Mouse (Mus musculus) intestine, postnatal 0 days (tissue): Measurements from ENCODE around the gene Opcml. TPM values are rescaled to one million over a fixed set of nuclear protein-coding genes. Genes with fewer than 3 reads are reported as not detected.

ENCODE experiments used
- ATAC-seq: fragments of 200-750 bp; cut with Nextera tagmentation; 2 replicates; pipeline ENCODE4 v1.8.0; 2017; ENCODE audit warnings: mild to moderate bottlenecking, moderate TSS enrichment, moderate library complexity
- H3K27ac ChIP-seq: fragments of 300-500 bp; sonication (generic); 2 replicates; pipeline ENCODE4 v1.5.1; 2014; ENCODE audit warnings: mild to moderate bottlenecking, low read depth, low read length, moderate library complexity
- H3K27me3 ChIP-seq: fragments of 300-500 bp; sonication (generic); replicated peaks from 2 replicates; pipeline ENCODE4 v1.6.1; 2014; ENCODE audit warnings: low read length, mixed read lengths; ENCODE audit not compliant: control insufficient read depth, insufficient read depth
- H3K36me3 ChIP-seq: fragments of 300-500 bp; sonication (generic); 2 replicates; pipeline ENCODE4 v1.6.1; 2014; ENCODE audit warnings: mild to moderate bottlenecking, moderate library complexity; ENCODE audit not compliant: control insufficient read depth, insufficient read depth
- H3K4me1 ChIP-seq: fragments of 300-500 bp; sonication (generic); replicated peaks from 2 replicates; pipeline ENCODE4 v1.6.1; 2014; ENCODE audit warnings: antibody characterized with exemption, low read length, mixed read lengths; ENCODE audit not compliant: control insufficient read depth, insufficient read depth
- H3K4me2 ChIP-seq: fragments of 300-500 bp; sonication (generic); replicated peaks from 2 replicates; pipeline ENCODE4 v1.6.1; 2014; ENCODE audit warnings: low read depth, mild to moderate bottlenecking, moderate library complexity
- H3K4me3 ChIP-seq: fragments of 300-500 bp; sonication (generic); 2 replicates; pipeline ENCODE4 v1.5.1; 2014; ENCODE audit warnings: low read depth, low read length
- H3K9ac ChIP-seq: fragments of 300-500 bp; sonication (generic); 2 replicates; pipeline ENCODE4 v1.6.1; 2014; ENCODE audit warnings: mild to moderate bottlenecking, low read depth, low read length
- H3K9me3 ChIP-seq: fragments of 300-500 bp; sonication (generic); 2 replicates; pipeline ENCODE4 v1.6.1; 2016; ENCODE audit warnings: mixed run types; ENCODE audit not compliant: control insufficient read depth
- CTCF ChIP-seq: sonication (generic); IDR thresholded peaks from 2 replicates; pipeline ENCODE4 v1.5.1; 2016; ENCODE audit warnings: low read depth, mild to moderate bottlenecking, control low read depth, antibody characterized with exemption, moderate library complexity
- WGBS: fragments of 180-500 bp; shearing (Covaris S2); extraction: QIAGEN DNeasy Blood & Tissue Kit; methylation state at CpG from one replicate; pipeline ENCODE4 v1.1.7; 2014; 5-methylcytosine and 5-hydroxymethylcytosine counted together
- microRNA-seq: library from miRNA; unstranded; fragments of <30 nt; microRNA quantifications from one replicate; pipeline ENCODE4, GENCODE M21; 2016
- polyA plus RNA-seq: library from polyadenylated mRNA; unstranded; fragments of >200 nt; fragmentation: Nextera tagmentation; extraction: Ambion mirVana; gene quantifications from 2 replicates; pipeline ENCODE4 v1.2.1, GENCODE M21; 2015

The Opcml gene
- polyA plus RNA-seq, 1 experiment from 2014 or later, result 1.7 TPM

GRCm38 (mm10) chr9:28911571-28912185, 1121.1 kb downstream of the Opcml start:
- no peak for TF ChIP-seq CTCF
- Histone ChIP-seq H3K27me3 (no peaks in the 10 kb centered on the region), H3K36me3 (no peaks in the 10 kb centered on the region), H3K4me1 (no peaks in the 10 kb centered on the region), H3K9ac (no peak overlapping the region), H3K4me3 (no peak overlapping the region), H3K9me3 (no peaks in the 10 kb centered on the region), H3K27ac (no peak overlapping the region), H3K4me2 (no peak overlapping the region)
- no peak for ATAC-seq
- 50% methylated on average over 13 of the region's 13 CpGs for WGBS

- WGBS, result 77% methylated on average over 2 of the region's 2 CpGs
- no peaks in the 10 kb centered on the region for H3K27me3 ChIP-seq
- TF ChIP-seq CTCF, result no peak
- H3K9me3 ChIP-seq, result no peaks in the 10 kb centered on the region
- no peak overlapping the region for H3K4me3 ChIP-seq
- H3K9ac ChIP-seq, result no peak overlapping the region
- no peaks in the 10 kb centered on the region for H3K36me3 ChIP-seq
- H3K4me2 ChIP-seq, result no peak overlapping the region
- no peaks in the 10 kb centered on the region for H3K4me1 ChIP-seq
- no peak overlapping the region for H3K27ac ChIP-seq
- ATAC-seq, result no peak
These were observed 1141.5 kb downstream of the Opcml start for GRCm38 (mm10) chr9:28932069-28932468.

DNA sequence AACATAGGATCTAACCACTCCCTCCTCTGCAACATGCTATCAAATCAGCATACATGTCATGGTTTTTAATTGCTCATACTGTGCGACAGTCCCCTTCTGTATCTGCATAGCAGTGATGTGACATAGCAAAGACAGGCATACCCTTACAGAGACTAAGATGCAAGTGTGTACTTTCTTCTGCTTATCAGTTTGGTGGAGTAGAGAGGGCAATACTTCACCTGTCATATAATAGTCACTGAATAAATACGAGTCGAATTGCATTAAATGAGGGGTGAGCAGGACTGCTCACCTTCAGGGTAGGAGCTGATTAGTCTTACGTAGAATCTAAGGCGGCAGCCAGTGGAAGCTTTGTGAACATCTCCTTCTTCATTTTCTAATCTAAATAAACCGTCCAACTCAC, 1146.6 kb downstream of the Opcml start:
- Histone ChIP-seq H3K27me3 (no peaks in the 10 kb centered on the region), H3K36me3 (no peaks in the 10 kb centered on the region), H3K4me2 (no peak overlapping the region), H3K9me3 (no peaks in the 10 kb centered on the region), H3K4me3 (no peak overlapping the region), H3K27ac (no peak overlapping the region), H3K9ac (no peak overlapping the region), H3K4me1 (no peaks in the 10 kb centered on the region)
- no peak for TF ChIP-seq CTCF
- 25% methylated on average over 6 of the region's 6 CpGs for WGBS
- ATAC-seq, result no peak

- Histone ChIP-seq H3K4me1 (no peaks in the 10 kb centered on the region), H3K9ac (no peak overlapping the region), H3K4me3 (no peak overlapping the region), H3K27me3 (no peaks in the 10 kb centered on the region), H3K4me2 (no peak overlapping the region), H3K9me3 (no peaks in the 10 kb centered on the region), H3K27ac (no peak overlapping the region), H3K36me3 (no peaks in the 10 kb centered on the region)
- peak; percentile 38 for TF ChIP-seq CTCF
- ATAC-seq, result no peak
- WGBS, result 56% methylated on average over 2 of the region's 2 CpGs
These were observed 1147.4 kb downstream of the Opcml start for GRCm38 (mm10) chr9:28937980-28938379.

- no peak for ATAC-seq
- TF ChIP-seq CTCF, result no peak
- Histone ChIP-seq H3K9ac (no peak overlapping the region), H3K4me3 (no peak overlapping the region), H3K27ac (no peak overlapping the region), H3K4me2 (no peak overlapping the region), H3K27me3 (no peaks in the 10 kb centered on the region), H3K9me3 (no peaks in the 10 kb centered on the region), H3K36me3 (no peaks in the 10 kb centered on the region), H3K4me1 (no peaks in the 10 kb centered on the region)
These were observed 1150.3 kb downstream of the Opcml start for GRCm38 (mm10) chr9:28940901-28941300.

GRCm38 (mm10) chr9:28969455-28969854, 1178.9 kb downstream of the Opcml start:
- no peak overlapping the region for H3K4me2 ChIP-seq
- ATAC-seq, result no peak
- TF ChIP-seq CTCF, result no peak
- WGBS, result 33% methylated on average over 1 of the region's 1 CpGs
- no peak overlapping the region for H3K9ac ChIP-seq
- no peak overlapping the region for H3K27ac ChIP-seq
- H3K27me3 ChIP-seq, result no peaks in the 10 kb centered on the region
- H3K4me1 ChIP-seq, result no peaks in the 10 kb centered on the region
- H3K36me3 ChIP-seq, result no peaks in the 10 kb centered on the region
- H3K4me3 ChIP-seq, result no peak overlapping the region
- H3K9me3 ChIP-seq, result no peaks in the 10 kb centered on the region

Small RNAs within 50 kb of the gene (microRNA-seq; reads per million reads assigned to microRNA genes)
- gene Gm44316, result not detected
